Mouse (Mus musculus): Measurements from ENCODE around the gene Prps1. TPM values are rescaled to one million over a fixed set of nuclear protein-coding genes. Genes with fewer than 3 reads are reported as not detected.
A peak's percentile ranks its signal among the peaks of the same experiment; 100 is the strongest.
"Not testable (repeated sequence)": the region's sequence is repeated elsewhere in the genome, so short reads cannot be mapped to it uniquely, and the experiment has no call there.

Prps1 gene
- total RNA-seq (2015), result 30.8 and 33.7 TPM in 2 replicates
- 17.8 and 26.5 TPM in 2 replicates for total RNA-seq (2017)

DNA sequence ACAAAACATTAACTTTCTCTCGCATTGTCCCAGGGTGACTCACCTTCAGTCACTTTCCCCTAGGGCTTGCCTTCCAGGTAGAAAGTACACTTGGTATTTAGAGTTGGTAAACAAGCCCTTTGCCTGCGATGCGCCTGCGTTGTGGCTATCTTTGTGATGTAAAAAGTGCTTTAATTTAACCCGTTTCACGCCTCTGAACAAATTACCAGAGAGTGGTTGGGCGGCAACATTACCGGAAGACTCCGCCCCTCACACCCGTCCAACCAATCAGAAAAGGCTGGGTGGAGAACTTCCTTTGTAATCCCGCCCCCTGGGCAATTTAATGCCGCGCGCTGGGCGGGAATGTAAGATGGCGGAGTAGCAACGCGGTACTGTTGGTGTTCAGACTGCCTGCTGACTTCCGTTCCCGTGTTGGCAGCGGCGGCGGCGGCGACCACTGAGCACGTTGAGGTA, at the start of gene Prps1:
TSS of gene Prps1 (plus strand) at position 335 of the 453 bp plus-strand sequence.
- peak; percentile 95 for ATAC-seq (ENCODE audit: poor library complexity, severe bottlenecking)

DNA sequence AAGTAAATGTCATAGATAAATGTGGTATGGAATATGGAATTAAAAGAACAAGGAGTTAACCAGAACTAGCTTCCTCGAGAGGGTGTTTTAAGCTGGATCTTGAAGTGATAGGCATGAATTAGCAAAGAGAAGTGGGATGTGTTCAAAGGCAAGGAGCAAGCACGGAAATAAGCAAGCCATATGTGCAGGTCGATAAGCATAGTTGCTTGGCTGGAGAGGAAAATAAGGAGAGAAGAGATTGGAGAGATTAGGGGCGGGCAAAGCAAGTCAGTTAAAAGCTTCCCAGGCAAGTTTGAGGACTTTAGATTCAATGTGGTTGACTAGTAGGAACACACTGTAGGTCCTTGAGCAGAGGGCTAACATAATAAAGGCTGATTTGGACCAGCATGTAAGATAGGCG, 48.8 kb upstream of the Prps1 start:
- no peak for ATAC-seq (ENCODE audit: poor library complexity, severe bottlenecking)

DNA sequence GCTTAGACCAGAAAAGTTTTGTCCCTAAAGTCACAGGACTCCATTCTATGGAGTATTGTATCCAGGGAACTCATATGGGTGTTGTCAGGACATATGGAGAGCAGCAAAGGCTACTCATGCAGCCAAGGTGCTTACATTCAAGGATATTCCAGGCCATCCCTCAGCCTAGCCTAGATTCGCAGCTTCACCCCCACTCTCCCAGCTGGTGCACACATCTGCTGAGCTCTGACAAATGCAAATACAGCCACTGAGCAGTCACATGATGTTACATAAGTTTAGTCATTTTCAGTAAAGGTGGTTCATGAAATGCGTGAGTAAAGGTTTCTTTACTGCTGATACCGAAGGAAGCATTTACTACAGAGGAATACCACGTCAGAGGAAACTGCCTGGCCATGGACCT, 37.9 kb upstream of the Prps1 start:
- no peak for ATAC-seq (ENCODE audit: poor library complexity, severe bottlenecking)

DNA sequence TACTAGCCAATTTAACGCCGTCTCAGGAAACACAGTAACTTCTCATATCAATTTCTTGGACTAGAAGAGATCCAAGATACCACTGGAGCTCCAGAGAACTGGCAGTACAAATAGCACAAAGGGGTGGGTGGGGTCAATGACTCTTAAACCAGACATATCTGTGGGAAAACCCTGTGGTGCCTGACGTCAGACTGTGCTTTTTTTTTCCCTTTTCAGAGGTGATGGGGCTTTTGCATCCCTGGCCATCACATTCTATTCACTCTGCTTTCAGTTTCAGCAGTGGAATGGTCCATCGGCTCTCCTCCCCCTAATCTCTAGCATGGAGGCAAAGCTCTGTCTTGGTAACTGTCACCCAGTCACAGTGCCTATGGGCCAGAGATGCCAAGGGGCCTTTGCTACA, 29.3 kb upstream of the Prps1 start:
- ATAC-seq (ENCODE audit: poor library complexity, severe bottlenecking), result no peak

DNA sequence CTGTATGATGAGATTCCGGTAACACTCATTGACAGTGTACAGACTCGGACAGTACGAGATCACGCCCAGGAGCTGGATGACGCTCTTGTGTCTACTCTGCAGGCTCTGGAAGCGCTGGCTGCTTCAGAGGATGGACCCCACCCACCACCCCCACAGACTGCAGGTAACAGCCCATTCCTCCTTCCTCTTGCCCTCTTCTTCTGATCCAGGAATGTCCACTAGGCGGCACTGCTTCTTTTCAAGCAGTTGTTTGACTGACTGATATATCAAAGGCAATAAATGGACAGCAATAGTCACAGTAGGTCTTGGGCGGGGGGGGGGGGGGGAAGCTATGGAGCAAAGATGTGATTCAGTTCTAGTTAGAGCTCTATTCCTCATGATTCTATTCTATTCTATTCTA, 28.2 kb upstream of the Prps1 start:
- no peak for ATAC-seq (ENCODE audit: poor library complexity, severe bottlenecking)

DNA sequence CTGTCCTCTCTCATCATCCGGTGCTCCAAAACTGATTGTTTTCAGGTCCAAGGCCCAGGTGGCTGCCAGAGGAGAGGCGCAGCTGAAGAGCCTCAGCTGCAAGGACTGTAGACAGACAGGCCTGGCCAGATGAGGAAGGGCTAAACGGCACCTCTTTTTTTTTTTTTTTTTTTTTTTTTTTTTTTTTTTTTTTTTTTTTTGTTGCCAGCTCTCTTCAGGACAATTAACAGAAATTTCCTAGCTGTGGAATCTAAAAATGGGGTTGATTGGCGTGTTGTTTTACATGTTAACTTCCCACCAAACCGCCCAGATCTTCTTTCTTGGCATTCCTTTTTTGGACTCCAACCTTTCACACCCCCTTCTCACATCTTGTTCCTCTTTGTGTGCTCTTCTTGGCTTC, 26.4 kb upstream of the Prps1 start:
- no peak for ATAC-seq (ENCODE audit: poor library complexity, severe bottlenecking)

DNA sequence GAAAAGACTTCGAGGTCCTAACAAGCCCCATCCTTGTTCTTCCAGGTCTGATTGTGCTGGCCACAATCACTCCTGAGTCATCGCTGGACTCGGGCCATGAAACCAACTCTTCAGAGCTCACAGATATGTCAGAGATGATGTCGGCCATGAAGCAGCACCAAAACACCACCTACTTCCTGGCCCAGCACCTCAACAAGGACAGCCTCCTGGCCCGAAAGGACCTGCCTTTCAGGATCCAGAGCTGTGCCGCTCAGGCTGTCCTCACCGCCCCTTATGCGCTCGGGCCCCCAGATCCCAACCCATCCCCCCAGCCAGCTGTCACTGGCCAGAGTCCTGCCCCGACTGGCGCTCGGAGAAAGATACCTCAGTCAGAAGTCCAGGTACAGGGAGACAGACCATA, 25.9 kb upstream of the Prps1 start:
- ATAC-seq (ENCODE audit: poor library complexity, severe bottlenecking), result no peak

DNA sequence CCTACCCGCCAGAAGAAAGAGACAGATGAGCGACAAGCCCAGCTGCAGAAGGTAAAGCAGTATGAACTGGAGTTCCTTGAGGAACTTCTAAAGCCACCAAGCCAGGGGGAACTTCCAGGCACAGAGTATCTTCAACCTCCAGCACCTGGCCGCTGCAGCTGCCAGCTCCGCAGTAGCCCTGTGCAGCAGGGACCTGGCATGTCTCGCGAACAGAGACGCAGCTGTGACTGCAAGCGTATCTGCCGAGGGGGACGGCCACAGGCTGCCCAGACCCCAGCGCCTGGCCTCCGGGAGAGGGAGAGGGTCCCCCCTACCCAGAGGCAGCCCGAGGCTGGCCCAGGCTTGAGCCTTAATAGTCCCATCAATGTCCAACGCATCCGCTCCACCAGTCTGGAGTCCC, 24.4 kb upstream of the Prps1 start:
- no peak for ATAC-seq (ENCODE audit: poor library complexity, severe bottlenecking)

DNA sequence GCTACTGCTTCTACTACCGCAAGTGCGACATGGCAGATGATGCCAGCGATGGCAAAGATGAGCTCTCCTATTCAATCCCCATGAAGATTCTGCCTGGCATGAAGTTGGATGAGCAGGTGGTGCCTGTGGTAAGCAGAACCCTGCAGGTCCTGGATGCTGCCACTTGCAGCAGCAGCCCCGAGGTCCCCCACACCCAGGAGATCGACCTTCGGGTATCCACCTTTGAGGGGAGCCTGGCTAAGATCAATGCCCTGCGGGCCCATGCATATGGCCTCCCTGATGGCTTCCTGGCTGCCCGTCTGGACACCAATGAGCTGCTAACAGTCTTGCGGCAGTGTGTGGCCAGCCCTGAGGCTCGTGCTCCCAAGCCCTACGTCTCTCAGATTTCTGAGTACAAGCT, 23.6 kb upstream of the Prps1 start:
- no peak for ATAC-seq (ENCODE audit: poor library complexity, severe bottlenecking)

DNA sequence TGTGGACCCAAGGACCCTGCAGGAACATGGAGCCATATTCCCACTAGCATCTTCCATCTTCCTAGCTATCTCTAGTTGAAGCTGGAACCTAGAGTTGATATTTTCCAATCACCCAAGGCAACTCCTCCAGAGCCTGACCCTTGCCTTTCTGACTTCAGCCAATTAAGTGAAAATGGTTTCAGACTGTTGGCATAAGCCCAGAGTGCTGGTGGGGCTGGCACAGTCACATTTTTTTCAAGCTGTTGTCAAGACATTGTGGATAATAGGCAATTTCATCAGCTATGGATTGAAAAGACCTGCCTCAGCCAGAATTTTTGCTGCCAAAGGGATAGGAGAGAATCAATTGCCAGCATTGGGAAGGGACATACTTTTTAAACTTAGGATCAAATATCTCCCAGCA, 18.5 kb upstream of the Prps1 start:
- no peak for ATAC-seq (ENCODE audit: poor library complexity, severe bottlenecking)

DNA sequence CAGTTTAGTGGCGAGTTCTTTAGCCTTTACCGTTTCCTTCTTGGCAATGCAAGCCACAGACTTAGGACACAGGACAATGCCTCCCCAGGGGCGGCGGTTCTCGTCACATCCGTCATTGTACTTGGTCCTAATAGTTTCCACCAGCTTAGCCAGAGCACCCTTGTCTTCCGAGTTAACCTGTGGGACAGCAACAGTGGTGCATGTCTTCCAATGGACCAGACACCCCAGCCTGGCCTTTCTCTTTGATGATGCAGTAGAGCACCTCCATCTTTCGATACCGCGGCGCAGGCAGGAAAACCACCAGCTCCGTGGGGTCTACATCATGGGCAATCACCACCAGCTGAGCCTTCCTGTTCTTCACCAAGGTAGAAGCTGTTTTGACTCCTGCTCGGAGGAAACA, 10.9 kb upstream of the Prps1 start:
- ATAC-seq (ENCODE audit: poor library complexity, severe bottlenecking), result no peak

DNA sequence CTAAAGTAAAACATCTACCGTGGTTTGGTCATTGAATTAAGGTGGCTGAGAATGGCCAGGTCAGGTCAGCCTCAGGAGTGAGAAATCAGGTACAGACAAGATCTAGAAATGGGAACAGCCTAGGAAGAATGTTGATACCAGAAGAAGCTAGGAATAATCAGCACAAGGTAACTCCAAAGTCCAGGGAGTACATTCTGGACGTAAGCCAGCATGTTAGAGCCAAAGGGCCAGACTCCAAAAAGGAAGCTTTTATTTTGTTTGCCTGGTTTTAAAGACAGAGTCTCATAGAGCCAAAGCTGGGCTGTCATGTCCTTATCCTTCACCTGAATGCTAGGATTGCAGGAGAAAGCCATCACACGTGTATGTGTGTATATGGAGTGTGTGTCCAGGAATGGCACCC, 6.3 kb upstream of the Prps1 start:
- ATAC-seq (ENCODE audit: poor library complexity, severe bottlenecking), result no peak

DNA sequence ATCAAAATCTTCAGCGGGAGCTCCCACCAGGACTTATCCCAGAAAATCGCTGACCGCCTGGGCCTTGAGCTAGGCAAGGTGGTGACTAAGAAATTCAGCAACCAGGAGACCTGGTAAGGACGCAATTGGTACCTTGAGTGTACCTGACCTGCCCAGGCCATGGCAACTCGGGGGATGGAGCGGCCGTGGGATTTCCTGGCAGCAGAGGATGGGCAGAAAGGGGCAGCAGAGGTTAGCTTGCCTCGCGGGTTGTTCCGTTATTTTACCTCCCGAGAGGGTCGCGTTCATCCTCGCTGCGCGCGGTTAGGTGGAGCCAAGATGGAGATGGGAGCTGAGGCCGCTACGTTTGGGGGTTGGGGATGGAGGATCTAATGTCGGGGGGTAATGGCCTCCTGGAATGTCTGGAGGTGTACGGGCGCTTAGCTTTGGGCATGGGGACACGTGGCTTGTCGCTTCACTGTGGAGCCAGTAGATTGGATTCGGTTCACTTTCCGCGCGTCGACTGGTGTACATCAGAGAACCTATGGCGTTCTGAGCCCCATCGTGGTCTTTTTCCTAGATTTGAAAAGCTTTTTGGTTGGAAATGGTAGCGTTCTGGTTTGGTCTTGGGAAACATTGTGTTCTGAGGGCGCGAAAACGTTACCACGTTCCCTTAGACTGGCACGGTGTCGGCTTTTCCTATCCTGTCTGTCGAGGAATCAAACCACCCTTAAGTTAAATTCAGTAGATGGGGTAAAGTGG, 508 bp downstream of the Prps1 start:
- peak; percentile 51 for ATAC-seq (ENCODE audit: poor library complexity, severe bottlenecking)

DNA sequence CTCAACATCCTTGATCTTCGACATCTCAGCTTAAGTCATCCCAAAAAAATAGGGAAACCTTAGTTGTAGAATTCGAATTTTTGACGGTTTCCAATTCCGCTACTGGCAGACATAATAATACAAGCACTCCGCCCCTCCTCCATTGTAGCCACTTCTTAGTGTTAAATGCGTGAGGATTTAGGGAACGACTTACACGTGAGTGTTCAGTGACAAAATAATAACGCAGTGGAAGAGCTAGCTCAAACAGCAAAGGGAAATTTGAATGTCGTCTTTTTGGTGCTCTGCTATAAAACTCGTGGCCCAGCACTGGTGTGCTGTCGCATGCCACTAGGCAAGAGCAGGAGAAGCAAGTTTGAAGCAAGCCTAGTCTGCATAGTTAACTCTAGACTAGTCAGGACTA, 1.1 kb downstream of the Prps1 start:
- no peak for ATAC-seq (ENCODE audit: poor library complexity, severe bottlenecking)

DNA sequence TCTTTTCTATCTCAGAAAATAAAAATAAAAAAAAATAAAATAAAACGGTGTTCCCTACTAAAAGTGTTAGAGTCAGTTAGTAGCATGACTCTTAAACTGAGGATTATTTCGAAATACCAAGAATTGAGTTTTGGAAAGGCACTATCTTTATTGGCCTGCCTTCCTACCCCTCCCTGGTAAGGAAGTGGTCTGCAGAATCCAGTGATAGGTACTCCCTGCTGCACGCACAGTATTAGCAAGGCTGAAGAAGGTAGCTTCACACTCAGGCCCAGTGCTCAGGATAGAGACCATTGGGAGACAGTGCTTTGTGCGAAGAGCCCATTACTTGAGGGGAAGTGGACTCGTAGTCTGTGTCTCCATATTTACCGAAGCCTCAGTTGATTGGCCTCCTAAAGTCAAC, 21.8 kb downstream of the Prps1 start:
- ATAC-seq (ENCODE audit: poor library complexity, severe bottlenecking), result no peak

DNA sequence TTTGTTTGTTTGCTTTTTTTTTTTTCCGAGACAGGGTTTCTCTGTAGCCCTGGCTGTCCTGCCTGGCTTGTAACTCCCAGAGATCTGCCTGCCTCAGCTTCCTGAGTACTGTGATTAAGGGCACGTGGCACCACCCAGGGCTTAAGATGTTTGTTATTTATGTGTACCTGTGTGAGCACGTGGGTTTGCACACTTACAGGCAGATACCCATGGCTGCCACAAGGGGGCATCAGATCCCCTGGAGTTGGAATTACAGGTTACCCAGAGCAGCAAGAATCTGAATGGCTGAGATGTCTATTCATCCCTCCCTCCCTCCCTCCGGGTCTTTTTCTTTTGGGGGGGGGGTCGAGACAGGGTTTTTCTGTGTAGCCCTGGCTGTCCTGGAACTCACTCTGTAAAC, 22.8 kb downstream of the Prps1 start:
- ATAC-seq (ENCODE audit: poor library complexity, severe bottlenecking), result peak; percentile 94

DNA sequence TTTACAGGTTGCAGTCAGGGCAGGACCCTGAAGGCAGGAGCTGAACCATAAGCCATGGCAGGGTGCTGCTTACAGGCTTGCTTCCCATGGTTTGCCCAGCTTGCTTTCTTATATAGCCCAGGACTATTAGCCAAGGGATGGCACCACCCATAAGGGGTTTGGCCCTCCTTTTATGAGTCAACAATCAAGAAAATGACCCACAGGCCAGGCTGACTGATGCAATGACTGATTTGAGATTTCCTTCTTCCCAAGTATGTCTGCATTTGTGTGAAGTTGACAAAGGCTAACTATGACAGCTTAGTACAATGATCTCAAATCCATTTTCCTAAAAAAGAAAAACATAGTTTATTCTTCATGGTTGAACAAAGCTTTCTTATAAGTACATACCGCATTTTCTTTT, 32.8 kb downstream of the Prps1 start:
- no peak for ATAC-seq (ENCODE audit: poor library complexity, severe bottlenecking)

DNA sequence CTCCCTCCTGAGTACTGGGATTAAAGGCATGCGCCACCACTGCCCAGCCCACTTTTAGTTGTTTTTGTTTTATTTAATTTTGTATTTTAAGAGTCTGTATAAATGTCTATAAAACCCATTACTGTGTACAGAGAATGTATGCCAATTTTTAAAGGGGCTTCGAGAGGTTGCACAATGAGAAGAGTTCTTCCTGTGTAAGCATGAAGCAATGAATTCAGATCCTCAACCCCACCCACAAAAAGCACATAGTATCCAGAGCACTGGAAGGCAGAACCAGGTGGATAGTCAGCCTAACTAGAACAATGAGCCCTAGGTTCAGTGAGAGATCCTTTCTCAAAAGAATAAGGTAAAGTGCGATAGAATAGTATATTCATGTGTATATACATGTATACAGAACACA, 33.8 kb downstream of the Prps1 start:
- ATAC-seq (ENCODE audit: poor library complexity, severe bottlenecking), result no peak

DNA sequence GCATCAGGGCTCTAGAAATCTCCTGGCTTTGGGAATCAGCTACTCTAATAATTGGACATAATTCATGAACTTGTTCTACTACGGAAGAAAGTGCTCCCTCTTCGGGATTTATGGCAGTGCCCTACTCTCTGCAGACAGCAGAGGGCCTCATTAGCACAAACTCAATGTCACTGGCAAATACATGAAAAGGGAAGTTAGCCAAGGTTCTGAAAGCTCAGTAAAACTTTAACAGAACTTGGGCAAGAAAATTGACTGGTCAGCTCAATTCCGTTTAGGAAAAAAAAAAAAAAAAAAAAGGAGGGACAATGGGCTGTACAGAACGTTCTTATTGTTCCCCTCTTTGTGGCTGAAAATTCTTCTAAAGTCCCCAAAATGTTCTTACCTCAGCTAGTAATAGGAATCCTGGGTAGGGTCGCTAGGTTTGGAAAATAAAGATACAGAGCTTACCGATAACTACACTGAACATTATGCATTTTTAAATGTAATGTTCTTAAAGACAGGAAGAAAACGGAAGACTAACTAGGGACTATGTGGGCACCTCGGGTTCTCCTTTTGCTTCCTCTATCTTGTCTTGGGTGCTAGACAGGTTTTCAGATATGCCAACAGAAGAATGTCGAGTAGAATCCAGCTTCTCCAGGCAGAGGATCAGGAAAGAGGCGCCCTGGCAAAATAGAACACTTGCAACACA, 35.6 kb downstream of the Prps1 start:
- ATAC-seq (ENCODE audit: poor library complexity, severe bottlenecking), result peak; percentile 88

DNA sequence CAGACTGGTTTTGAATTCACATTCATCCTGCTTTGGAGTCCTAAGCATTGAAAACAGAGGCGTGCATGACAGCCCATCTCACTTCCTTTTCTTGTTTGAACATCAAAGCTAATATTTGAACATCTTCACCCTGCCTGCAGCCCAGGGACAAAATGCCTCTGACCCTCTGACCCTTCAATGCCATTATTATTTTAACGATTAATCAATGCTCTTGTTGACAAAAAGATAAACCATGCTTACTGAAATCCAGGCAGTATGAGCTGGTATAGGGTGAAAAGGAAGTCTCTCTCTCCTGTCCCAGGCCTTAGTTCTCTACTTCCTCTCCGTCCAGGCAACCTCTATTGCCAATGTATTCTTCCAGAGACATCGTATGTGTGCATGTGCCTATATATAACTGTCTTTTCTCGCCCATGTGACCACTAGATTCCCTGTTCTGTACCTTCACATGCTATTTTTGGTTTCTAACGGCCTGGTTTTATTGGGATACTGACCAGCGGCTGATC, 37.2 kb downstream of the Prps1 start:
- peak; percentile 51; the same call in 1 of the 2 replicates for ATAC-seq (ENCODE audit: poor library complexity, severe bottlenecking)

DNA sequence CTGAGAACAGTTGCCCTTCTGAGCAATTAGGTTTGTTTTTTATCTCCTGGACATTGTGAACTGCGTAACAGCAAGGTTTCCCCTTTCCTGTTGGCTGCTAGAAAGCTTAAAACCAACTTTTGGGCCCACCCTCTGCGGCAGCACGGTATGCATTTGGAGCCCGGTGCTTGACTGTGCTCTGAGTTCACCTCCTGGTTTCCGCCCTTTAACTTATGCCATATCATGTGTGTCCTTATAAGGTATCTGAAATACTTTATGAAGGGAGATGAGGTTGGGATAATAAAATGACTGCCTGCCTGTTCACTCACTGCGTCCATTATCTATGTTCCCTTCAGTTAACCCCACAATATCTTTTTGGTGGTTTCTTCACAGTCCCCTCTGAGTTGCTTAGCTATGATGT, 37.8 kb downstream of the Prps1 start:
- no peak for ATAC-seq (ENCODE audit: poor library complexity, severe bottlenecking)

DNA sequence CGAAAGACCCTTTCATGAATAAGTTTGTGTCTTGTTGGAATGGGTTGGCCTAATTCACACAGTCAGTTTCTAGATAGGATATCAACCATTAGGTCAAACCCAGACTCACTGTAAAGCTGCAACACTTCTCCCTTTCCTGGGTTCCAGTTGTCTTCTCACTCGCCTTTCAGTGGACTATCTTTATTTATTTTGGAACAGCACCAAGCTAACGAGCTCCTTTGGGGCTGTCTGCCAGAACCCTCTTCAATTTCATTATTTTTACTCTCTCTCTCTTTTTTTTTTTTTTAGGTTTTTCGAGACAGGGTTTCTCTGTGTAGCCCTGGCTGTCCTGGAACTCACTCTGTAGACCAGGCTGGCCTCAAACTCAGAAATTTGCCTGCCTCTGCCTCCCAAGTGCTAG, 42.0 kb downstream of the Prps1 start:
- ATAC-seq (ENCODE audit: poor library complexity, severe bottlenecking), result not testable (repeated sequence)
